Mouse (Mus musculus) megakaryocyte, adult 5-6 weeks (primary cell): Measurements from ENCODE around the gene Otud7a. TPM values are rescaled to one million over a fixed set of nuclear protein-coding genes. Genes with fewer than 3 reads are reported as not detected.
A peak's percentile ranks its signal among the peaks of the same experiment; 100 is the strongest.

Source experiments
- ATAC-seq: 2 replicates; pipeline ENCODE4 v1.8.0; 2016; ENCODE audit warnings: mild to moderate bottlenecking, inconsistent platforms; ENCODE audit not compliant: poor library complexity, severe bottlenecking
- total RNA-seq, 2 experiments: library from RNA; stranded (forward) in 1 of 2; stranded (reverse) in 1 of 2; fragments of 153-499, 151-499 nt in 1 of 2; fragments of 221-1000, 200-1000 nt in 1 of 2; gene quantifications; 2 replicates each; pipeline versions ENCODE4 v1.2.3 to v1.2.4; 2015 to 2017

The Otud7a gene
- total RNA-seq, 2 experiments from 2014 or later: not detected

DNA sequence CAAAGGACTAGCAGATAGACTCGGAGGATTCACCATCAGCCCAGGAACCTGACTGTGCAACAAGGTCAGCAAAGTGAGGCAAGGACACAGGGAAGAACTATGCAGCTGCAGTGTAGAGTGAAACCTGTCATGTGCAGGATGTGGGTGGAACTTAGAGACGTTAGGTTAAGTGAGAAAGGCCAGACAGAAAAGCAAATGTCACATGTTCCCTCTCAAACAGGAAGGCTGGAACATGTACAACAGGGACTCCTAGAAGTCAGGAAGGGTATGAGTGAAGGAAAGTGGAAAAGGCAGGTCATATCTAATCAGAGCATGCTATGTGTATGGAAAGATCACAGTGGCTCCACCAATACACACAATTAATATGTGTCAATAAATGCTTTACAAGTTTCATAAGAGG lies 232.6 kb downstream of the Otud7a start:
- no peak for ATAC-seq

DNA sequence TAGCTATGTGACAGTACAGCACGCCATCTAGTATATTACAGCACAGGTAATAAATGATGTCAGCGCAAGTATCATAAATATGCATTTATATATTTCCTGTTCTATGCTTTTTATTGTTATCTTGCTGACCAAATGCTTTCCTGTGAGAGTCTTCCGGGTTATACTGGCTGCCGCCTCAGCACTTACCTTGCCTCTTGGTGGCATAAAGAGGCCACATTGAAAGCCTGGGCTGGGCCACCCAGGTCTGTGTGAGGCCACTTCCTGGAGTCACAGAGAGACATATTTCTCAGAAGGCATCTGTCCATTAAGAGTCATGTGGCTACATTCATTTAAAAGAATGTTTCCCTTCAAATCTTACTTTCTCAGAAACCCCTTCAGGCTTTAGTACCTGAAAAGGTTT lies 242.5 kb downstream of the Otud7a start:
- no peak for ATAC-seq

DNA sequence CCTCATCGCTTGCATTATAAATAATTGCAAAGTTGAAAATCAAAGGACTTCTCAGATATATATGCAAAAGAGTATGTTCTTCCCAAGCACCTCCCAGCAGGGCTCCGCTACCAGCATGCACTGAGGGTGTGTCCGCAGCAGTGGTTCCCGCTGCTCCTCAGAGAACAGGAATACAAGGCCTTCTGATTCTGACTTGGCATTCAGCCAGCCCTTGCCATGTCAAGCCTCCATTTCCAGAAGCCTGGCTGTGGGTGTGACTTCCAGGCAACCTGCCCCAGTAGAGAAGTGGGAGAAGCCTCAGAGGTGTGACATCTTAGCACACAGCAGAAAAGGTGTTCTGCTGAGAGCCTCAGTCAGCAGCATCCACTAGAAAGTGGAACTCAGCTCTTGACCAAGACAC lies 253.4 kb downstream of the Otud7a start:
- ATAC-seq: no peak

DNA sequence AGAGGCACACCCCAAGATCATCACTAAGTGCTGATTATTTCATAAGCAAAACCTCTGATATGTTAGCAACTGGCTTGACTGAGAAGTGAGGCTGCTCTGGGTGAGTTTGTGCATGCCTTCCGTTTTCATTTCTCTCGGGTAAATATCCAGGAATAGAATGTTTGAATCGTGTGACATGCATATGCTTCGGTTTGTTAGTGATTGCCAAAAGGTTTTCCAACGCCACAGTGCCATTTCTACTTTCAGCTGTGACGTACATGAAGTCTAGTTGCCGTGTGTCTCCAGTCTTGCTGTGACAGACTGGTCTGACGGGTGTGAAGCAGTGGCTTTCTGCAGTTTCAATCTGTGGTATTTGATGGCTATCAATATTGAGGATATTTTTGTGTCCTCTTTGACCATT lies 273.4 kb downstream of the Otud7a start:
- ATAC-seq: no peak

DNA sequence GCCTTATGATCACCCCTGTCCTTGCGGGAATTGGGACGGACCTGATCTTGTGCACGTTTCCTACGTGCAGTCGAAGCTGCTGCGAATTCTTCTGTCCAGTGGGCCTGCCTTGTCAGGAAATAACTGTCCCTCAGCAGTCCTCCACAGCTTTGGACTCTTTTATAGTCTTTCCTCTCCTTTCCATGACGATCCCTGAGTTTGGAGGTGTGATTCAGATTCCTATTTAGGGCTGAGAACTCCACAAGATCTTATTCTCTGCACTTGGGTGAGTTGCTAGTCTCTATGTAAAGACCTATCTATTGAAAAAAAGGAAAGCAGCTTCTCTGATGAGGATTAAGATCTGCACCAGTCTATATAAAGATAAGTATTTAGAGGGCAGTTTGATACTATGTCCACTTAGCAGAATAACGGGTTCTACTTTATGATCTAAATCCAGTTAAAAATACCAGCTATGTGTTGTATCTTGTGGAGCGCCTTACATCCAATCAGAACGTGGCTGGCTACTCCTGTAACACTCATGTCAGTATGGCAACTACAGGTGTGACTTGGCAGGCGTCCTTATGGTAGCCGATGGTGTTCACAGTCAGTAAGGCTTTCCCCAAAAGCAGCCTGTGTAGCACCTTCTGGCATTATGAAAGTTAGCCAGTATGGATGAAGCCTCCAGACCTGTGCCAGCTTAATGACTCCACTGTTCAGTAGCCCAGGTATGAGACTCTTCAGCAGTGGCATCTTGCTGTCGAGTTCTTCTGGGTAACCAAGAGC lies 274.8 kb downstream of the Otud7a start:
- ATAC-seq: no peak

DNA sequence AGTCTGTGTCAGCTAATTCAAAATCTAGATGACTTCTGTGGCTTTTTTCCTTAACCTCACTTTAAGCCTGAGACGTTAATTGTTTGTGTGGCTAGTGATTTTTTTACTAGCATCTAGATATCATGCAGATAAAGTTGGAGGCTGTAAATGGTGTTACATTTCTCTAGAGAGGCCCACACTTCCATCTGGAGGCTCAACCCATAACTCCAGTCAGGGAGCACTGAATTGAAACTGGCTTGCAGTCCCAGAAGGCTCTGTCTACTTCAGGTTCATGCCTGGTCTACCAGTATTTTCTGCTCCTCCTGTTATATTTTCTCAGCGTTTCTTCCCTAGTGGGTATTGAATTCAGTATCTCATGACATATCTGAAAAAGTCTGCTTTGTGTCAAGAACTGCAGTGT lies 276.1 kb downstream of the Otud7a start:
- no peak for ATAC-seq

DNA sequence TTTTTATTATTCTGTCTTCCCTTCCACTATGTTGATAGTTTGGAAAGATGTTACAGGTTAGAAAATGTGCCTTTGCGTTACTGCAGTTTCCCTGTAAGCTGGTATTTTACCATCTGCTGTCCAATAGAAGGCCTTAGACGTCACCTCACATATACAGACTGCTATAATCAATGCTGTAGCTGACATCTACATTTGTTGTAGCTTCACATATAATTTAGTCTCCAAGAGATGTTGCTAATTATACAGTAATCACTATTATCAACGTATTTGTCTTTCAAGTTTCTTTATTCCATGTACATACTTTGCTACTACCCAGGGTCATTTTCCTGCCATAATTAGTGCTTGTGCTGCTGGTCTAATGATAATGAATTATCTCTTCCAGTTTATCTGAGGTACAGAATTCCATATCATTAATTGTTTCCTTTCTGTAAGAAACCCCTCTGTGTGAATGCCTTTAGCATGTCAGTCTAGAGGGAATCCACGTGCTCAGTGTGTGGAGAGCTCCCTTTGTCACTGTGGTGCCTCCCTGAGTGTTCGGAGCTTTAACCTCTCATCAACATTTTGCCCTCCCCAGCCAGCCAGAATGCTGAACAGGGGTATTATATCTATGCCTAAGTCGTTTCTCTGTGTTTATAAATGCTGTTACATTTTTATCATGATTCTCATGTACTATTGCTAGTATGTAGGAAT lies 280.6 kb downstream of the Otud7a start:
- ATAC-seq: no peak

DNA sequence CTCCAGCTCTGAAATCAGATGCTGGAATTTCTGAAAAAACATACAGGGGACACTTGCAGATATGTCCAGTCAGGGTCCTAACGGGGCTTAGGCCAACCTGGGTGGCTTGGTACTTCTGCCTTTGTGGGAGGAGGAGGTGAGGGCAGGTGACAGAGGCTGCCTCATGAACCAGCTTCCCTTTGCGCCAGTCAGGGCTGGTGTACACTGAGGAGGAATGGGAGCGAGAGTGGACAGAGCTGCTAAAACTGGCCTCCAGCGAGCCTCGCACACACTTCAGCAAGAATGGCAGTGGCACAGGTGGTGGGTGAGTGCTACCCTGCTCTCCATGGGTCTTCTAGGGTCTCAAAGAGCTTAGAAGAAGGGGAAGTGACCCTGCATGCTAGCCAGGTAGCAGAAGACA lies 285.1 kb downstream of the Otud7a start:
- no peak for ATAC-seq

DNA sequence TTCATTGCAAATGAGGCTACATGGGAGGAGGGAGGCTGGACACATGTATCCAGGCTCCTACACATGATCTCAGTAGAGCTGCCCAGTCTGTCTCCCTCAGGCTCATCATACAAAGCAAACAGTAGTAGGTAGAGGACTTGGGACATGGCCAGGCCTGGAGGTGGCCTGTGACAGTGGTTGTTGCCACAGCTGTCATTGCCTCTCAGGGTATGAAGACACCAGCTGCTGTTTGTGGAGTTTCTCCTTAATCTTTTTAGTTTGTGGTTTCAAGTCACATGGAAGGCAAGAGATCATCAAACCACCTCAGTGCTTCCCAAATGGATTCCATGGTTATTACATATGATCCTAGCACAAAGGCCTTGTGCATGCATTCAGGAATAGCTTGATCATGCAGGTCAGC lies 285.5 kb downstream of the Otud7a start:
- ATAC-seq: no peak

DNA sequence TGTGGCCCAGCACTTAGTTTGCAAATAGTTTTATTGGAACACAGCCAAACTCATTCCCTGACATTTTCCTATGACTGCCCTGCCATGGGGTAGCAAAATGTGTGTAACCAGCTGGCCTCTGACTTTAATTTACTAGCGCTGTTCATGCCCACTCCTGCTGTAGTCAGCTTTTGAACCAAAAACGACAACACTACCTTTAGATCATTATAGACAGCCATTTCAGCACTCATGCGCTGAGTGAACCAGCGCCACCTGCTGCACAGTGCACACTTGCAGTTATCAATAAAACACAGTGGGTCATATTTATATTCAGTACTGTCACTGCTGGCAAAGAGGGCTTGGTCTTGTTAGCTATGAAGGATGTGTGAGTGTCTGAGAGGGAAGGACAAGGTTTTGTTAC lies 293.2 kb downstream of the Otud7a start:
- ATAC-seq: no peak

DNA sequence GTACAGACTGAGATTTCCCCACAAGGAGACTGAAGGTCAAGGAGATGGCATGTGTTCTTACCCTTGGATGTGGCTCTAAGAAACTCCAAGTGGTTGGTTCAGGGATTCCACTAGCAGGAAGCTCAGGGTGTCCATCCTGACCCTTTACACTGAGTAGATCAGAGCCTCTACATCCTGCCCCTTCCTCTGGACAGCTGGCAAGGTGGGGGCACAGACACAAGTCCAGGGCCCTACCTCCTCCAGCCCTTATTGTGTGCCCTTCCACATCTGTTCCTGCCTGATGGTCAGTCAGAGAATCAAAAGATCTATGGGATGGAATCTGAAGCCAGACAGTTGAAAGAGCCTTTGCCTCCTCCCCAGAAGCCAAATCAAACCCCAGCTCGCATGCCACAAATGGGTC lies 293.6 kb downstream of the Otud7a start:
- no peak for ATAC-seq

DNA sequence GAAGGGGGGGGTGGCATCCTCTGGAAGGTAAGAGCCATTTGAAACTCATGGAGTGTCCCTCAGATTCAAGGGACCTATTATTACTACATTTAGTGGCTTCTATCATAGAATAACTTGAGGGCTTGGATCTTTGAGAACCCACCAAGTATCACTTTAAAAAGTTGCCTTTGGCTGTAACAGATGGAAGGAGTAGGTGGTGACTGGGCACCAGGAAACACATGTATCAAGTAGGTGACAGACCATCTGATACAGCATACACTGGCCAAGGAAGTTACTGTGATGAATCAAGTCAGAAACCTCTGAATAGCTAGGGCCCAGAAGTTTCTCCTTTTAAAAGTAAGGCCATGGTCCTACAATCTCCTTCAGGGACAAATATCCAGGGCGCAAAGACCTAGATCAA lies 298.6 kb downstream of the Otud7a start:
- ATAC-seq: no peak

DNA sequence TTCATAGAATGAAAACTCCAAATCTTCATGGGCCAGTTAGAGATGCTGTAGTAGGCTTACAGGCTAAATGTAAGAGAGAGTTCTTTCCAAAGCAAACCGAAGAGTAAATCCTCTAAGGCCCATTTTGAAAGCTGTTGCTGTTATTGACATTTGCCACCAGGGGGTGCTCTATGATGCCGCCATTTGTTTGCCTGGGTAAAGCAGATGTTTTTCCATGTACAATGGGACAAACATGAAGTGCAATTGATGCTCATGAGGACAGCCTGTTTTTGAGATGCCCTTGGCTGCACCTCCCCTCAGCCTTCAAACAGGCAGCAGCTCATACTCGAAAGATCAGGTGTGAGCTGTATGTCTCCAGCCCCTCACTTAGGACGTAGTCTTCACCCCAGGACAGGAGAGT lies 307.5 kb downstream of the Otud7a start:
- peak; percentile 39; the same call in 1 of the 2 replicates for ATAC-seq

DNA sequence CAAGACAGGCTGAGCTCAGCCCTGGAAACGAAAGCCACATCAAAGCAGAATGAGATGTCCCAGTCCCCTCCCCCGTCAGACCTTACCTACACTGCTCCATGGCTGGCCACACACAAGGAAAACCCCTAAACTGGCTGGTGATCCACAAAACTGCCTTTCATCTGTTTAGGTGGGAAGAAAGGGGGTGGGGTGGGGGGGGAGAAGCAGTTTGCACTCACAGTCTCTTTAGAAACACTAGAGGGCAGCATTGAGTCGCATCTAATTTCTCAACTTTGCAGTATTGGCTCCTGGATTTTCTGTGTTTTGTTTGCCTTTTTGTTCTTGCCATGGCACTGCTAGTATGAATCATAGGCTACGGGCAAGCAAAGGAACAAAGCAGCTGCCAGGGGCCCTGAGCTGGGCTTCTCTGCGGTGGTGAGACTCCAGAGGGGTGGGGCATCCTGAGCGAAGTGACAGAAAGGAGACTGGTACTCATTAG lies 308.8 kb downstream of the Otud7a start:
- ATAC-seq: peak; percentile 46

DNA sequence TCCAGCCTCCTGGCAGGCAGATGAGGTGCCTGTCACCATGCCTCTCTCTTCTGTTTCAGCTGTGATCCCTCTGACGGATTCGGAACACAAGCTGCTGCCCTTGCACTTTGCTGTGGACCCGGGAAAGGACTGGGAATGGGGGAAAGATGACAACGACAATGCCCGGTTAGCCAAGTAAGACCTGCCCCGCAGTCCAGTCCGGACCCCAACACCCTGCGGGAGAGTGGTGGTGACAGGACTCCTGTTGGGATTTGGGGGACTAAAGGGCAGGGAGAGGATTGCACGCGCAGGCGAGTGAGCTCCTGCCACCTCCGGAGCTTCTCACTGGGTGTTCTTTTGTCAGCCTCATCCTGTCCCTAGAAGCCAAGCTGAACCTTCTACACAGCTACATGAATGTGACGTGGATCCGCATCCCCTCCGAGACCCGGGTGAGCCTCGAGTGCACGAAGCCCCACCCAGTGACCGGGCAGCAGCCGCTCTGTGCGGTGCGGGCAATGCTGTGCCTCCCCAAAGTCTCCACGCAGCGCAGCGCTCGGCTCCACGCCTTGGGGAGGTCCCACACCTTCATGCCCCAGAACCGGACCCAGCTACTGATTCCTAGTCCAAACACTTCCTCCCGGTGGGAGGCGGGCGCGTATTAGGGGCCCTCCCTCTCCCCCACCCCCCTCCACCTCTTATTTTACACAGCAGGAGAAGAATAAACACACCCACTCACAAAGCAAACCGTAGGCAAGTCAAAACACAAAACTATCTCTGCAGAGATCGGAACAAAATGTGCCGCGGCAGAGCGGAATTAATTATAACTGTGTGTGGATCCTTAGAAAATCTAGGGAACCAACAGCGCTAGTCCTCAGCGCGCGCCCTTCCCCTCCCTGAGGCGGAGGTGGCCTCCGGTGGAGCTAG lies 310.3 kb downstream of the Otud7a start:
- ATAC-seq: 0 out of 2 replicates have a peak, but pooled peaks have one; percentile 20

DNA sequence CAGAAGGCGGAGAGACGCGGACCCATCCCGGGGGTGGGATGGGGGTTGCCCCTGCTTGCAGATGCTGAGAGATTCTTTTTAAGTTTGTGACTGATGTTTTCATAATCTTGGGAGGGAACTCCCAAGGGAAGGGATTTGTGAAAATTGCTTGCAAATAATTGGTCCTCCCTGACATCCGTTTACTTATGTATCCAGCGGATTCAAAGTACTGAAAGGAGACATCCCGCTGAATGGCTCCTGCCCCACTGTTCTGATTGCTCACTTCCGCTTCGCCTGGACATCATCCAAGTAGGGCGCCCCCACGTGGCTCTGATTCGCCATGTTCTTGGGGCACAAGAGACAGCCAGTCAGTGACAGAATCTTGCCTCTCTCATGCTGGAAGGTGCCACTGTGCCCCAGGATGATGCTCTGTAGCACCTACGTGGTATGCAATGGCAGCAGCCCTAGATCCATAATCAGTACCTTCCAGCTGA lies 311.0 kb downstream of the Otud7a start:
- peak; percentile 79 for ATAC-seq

DNA sequence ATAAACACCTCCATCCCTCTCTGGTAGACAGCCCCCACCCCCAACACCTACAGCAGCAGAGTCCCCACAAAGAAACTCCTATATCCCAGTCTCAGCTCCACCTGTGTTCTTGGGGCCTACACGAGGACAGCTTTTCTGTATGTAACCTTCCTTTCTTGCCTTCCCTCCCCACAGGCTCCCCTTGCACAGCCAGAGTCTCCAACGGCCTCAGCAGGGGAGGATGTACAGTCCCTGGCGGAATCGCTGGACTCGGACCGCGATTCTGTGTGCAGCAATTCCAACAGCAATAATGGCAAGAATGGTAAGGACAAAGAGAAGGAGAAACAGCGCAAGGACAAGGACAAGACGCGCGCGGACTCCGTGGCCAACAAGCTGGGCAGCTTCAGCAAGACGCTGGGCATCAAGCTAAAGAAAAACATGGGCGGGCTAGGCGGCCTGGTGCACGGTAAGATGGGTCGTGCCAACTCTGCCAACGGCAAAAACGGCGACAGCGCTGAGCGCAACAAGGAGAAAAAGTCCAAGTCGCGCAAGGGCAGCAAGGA lies 312.7 kb downstream of the Otud7a start:
- ATAC-seq: no peak

DNA sequence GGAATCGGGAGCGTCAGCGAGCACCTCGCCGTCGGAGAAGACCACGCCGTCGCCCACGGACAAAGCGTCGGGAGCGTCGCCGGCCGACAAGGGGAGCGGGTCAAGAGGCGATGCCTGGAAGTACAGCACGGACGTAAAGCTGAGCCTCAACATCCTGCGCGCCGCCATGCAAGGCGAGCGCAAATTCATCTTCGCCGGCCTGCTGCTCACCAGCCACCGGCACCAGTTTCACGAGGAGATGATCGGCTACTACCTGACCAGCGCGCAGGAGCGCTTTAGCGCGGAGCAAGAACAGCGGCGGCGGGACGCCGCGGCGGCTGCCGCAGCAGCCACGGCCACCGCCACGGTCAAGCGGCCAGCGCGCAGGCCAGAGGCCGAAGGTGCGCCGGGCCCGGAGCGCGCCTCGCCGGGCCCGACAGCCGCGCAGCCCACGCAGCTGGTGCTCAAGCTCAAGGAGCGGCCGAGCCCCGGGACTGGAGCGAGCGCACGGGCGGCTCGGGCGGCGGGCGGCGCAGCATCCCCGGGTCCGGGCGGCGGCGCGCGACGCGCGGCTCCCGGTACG lies 313.2 kb downstream of the Otud7a start:
- ATAC-seq: no peak

DNA sequence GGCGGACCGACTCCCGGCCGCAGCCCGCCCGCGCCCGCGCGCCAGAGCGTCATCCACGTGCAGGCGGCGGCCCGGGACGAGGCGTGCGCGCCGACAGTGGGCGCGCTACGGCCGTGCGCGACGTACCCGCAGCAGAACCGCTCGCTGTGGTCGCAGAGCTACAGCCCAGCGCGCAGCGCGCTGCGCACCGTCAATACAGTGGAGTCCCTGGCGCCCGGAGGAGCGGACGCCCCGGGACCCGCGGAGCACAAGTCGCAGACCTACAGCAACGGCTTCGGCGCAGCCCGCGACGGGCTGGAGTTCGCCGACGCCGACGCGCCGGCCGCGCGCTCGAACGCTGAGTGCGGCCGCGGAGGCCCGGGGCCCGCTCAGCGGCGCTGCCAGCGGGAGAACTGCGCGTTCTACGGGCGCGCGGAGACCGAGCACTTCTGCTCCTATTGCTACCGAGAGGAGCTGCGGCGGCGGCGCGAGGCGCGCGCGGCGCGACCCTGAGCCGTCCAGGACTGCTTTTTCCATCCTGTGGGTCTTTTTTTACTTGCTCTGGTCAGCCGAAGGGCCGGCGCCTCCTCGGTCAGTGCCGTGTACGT lies 313.8 kb downstream of the Otud7a start:
- ATAC-seq: no peak

DNA sequence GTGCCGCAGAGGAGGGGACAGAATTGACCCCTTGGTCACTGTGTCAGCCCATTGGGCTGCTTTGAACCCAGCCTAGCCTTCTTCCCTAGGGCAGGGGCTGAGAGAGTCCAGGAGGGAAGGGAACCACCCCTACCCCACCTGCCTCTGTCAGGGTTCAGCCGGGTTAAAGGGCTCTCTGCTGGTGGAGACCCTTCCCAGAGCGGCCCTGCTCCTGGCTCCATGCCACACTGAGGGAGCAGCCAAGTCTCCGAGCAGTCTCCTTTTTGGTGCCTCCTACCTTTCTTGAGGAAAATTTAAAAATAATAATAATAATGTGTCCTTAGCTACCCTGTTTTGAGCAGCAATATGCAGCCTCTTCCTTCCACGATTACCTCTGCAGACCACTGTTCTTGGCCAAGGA lies 315.1 kb downstream of the Otud7a start:
- ATAC-seq: no peak
